Mouse (Mus musculus) liver, embryonic 13.5 days (tissue): Measurements from ENCODE around the gene Ece1. TPM values are rescaled to one million over a fixed set of nuclear protein-coding genes. Genes with fewer than 3 reads are reported as not detected.
A peak's percentile ranks its signal among the peaks of the same experiment; 100 is the strongest.

Source experiments
- ATAC-seq: fragments of 200-750 bp; cut with Nextera tagmentation; 2 replicates; pipeline ENCODE4 v1.8.0; 2017; ENCODE audit warnings: low read depth, mild to moderate bottlenecking, moderate number of reproducible peaks, moderate library complexity
- DNase-seq: peaks from one replicate; pipeline ENCODE4 v3.0.0; 2022
- H3K27ac ChIP-seq: fragments of 300-500 bp; sonication (generic); 2 replicates; pipeline ENCODE4 v1.5.1; 2015; ENCODE audit warnings: moderate library complexity, mild to moderate bottlenecking, inconsistent platforms
- H3K27me3 ChIP-seq: fragments of 300-500 bp; sonication (generic); 2 replicates; pipeline ENCODE4 v1.6.1; 2015; ENCODE audit warnings: mild to moderate bottlenecking, inconsistent platforms
- H3K36me3 ChIP-seq: fragments of 300-500 bp; sonication (generic); 2 replicates; pipeline ENCODE4 v1.6.1; 2015; ENCODE audit warnings: mild to moderate bottlenecking, inconsistent platforms
- H3K4me1 ChIP-seq: fragments of 300-500 bp; sonication (generic); replicated peaks from 2 replicates; pipeline ENCODE4 v1.6.1; 2015; ENCODE audit warnings: inconsistent platforms
- H3K4me2 ChIP-seq: fragments of 300-500 bp; sonication (generic); 2 replicates; pipeline ENCODE4 v1.6.1; 2015; ENCODE audit warnings: inconsistent platforms, mild to moderate bottlenecking, moderate library complexity
- H3K4me3 ChIP-seq: fragments of 300-500 bp; sonication (generic); replicated peaks from 2 replicates; pipeline ENCODE4 v1.5.1; 2015; ENCODE audit warnings: mild to moderate bottlenecking, inconsistent platforms
- H3K9ac ChIP-seq: fragments of 300-500 bp; sonication (generic); 2 replicates; pipeline ENCODE4 v1.6.1; 2015; ENCODE audit warnings: mild to moderate bottlenecking, inconsistent platforms
- H3K9me3 ChIP-seq: fragments of 300-500 bp; sonication (generic); replicated peaks from 2 replicates; pipeline ENCODE4 v1.6.1; 2016; ENCODE audit warnings: inconsistent platforms
- whole genome bisulfite sequencing: fragments of 180-500 bp; shearing (Covaris S2); methylation state at CpG from one replicate; pipeline ENCODE4 v1.1.7; 2015; ENCODE audit not compliant: insufficient replicate concordance; 5-methylcytosine and 5-hydroxymethylcytosine counted together
- polyA plus RNA-seq: library from polyadenylated mRNA; unstranded; fragments of >200 nt; fragmentation: Nextera tagmentation; extraction: Ambion mirVana; gene quantifications from 2 replicates; pipeline ENCODE4 v1.2.1, GENCODE M21; 2015

The Ece1 gene
- polyA plus RNA-seq, 1 experiment from 2014 or later: 12.3 TPM

DNA sequence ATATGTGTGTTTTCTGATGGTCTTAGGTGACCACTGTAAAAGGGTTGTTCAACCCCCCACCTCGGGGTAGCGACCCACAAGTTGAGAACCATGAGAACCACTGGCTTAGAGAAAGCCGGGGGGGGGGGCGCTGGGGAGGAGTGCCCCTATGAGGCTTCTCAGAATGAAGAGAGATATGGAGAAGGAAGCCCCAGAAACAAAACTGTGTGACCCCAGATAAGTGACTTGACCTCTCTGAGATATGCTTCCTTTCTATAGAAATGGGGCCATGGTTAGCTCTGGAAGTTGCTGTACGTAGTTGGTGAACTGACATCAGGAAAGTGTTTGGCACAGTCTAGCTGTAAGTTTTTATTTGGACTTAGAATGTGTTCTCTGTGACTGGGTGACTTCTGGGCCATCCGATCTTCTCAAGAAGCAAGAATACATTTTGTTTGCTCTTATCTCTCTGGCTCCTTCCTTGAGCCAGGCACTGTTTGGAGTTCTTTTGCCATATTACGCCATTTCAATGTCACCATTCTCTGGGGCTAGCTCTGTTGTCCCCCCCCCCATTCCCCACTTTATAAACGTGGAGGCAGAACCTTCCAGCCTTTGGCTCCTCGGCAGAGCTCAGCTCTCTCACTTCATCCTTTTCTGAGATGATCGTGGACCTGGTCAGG is 25.4 kb downstream of the Ece1 start:
- 47% methylated on average over 10 of the region's 10 CpGs for WGBS
- H3K4me2 ChIP-seq: peak overlapping the region; percentile 12; the same call in 1 of the 2 replicates
- peak; percentile 53 for ATAC-seq
- H3K9ac ChIP-seq: peak overlapping the region; percentile 13; the same call in 1 of the 2 replicates
- H3K4me3 ChIP-seq: no peak overlapping the region
- peaks cover 38% of the 10 kb centered on the region for H3K4me1 ChIP-seq
- no peak overlapping the region for H3K27ac ChIP-seq
- DNase-seq: no peak
- H3K9me3 ChIP-seq: no peaks in the 10 kb centered on the region
- H3K27me3 ChIP-seq: no peaks in the 10 kb centered on the region
- peaks cover 3% of the 10 kb centered on the region; the same call in 1 of the 2 replicates for H3K36me3 ChIP-seq

GRCm38 (mm10) chr4:137887993-137888388 is 26.0 kb downstream of the Ece1 start:
- Histone ChIP-seq H3K36me3 (peaks cover 3% of the 10 kb centered on the region; the same call in 1 of the 2 replicates), H3K27me3 (no peaks in the 10 kb centered on the region), H3K9me3 (no peaks in the 10 kb centered on the region), H3K4me1 (peaks cover 35% of the 10 kb centered on the region), H3K4me2 (peak overlapping the region; percentile 12; the same call in 1 of the 2 replicates), H3K9ac (peak overlapping the region; percentile 13; the same call in 1 of the 2 replicates), H3K27ac (no peak overlapping the region), H3K4me3 (no peak overlapping the region)
- WGBS: 61% methylated on average over 8 of the region's 8 CpGs
- DNase-seq: no peak
- ATAC-seq: no peak

GRCm38 (mm10) chr4:137890596-137890995 is 28.6 kb downstream of the Ece1 start:
- WGBS: 39% methylated on average over 4 of the region's 4 CpGs

DNA sequence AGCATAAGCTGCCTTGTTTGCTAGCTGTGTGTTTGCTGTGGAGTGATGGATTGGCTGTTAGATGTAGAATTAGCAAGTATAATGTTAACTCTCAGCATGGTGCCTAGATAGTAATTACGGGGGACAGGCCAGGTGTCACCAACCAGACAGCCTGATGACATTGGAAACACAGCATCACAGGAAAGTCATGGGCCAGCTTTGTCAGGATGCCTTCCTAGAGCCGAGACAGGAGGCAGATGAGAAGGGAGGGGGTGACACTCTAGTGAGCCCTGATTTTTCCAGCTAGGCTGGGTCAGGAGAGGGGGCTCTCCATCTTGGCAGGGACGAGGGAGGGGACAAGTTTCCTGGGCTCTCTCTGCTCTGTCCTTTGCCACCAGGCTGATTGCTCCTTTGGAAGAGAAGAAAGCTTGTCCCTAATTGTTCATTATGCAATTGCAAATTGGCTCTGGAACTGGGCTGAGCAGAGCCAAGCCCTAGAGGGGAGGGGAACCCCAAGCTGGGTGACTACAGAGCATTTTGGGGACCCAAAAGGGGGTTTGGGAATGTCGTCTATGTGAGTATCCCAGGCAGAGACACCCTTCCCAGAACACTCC is 29.6 kb downstream of the Ece1 start:
- H3K4me3 ChIP-seq: no peak overlapping the region
- 39% methylated on average over 4 of the region's 4 CpGs for WGBS
- DNase-seq: no peak
- H3K9ac ChIP-seq: no peak overlapping the region
- H3K27ac ChIP-seq: no peak overlapping the region
- peaks cover 26% of the 10 kb centered on the region for H3K4me1 ChIP-seq
- no peaks in the 10 kb centered on the region for H3K27me3 ChIP-seq
- peaks cover 3% of the 10 kb centered on the region; the same call in 1 of the 2 replicates for H3K36me3 ChIP-seq
- H3K9me3 ChIP-seq: no peaks in the 10 kb centered on the region
- no peak overlapping the region for H3K4me2 ChIP-seq
- ATAC-seq: no peak

More at GRCm38 (mm10) chr4:137890596-137890995, 28.6 kb downstream of the Ece1 start:
- ATAC-seq (no peak), DNase-seq (no peak)
- H3K36me3 ChIP-seq: peaks cover 3% of the 10 kb centered on the region; the same call in 1 of the 2 replicates
- no peak overlapping the region for H3K27ac ChIP-seq
- no peak overlapping the region for H3K9ac ChIP-seq
- no peak overlapping the region for H3K4me2 ChIP-seq
- no peak overlapping the region for H3K4me3 ChIP-seq
- H3K9me3 ChIP-seq: no peaks in the 10 kb centered on the region
- H3K4me1 ChIP-seq: peaks cover 32% of the 10 kb centered on the region
- H3K27me3 ChIP-seq: no peaks in the 10 kb centered on the region

- H3K4me2 ChIP-seq: no peak overlapping the region
- H3K9ac ChIP-seq: no peak overlapping the region
- no peak overlapping the region for H3K27ac ChIP-seq
- no peaks in the 10 kb centered on the region for H3K9me3 ChIP-seq
- H3K4me3 ChIP-seq: no peak overlapping the region
- peaks cover 3% of the 10 kb centered on the region; the same call in 1 of the 2 replicates for H3K36me3 ChIP-seq
- no peaks in the 10 kb centered on the region for H3K27me3 ChIP-seq
- no peak for DNase-seq
- ATAC-seq: no peak
- WGBS: 32% methylated on average over 11 of the region's 11 CpGs
- peaks cover 19% of the 10 kb centered on the region for H3K4me1 ChIP-seq
Observed at GRCm38 (mm10) chr4:137892713-137893242, 30.7 kb downstream of the Ece1 start.

- H3K27ac ChIP-seq: no peak overlapping the region; the same call in 1 of the 2 replicates
Observed at GRCm38 (mm10) chr4:137896612-137897297, 34.7 kb downstream of the Ece1 start.

GRCm38 (mm10) chr4:137897298-137897612 is 35.2 kb downstream of the Ece1 start:
- Histone ChIP-seq H3K9me3 (no peaks in the 10 kb centered on the region), H3K27me3 (no peaks in the 10 kb centered on the region), H3K27ac (no peak overlapping the region; the same call in 1 of the 2 replicates), H3K4me2 (no peak overlapping the region), H3K9ac (no peak overlapping the region), H3K36me3 (no peaks in the 10 kb centered on the region), H3K4me1 (peaks cover 6% of the 10 kb centered on the region), H3K4me3 (no peak overlapping the region)
- ATAC-seq (no peak), DNase-seq (no peak)
- WGBS: 40% methylated on average over 8 of the region's 8 CpGs

More at GRCm38 (mm10) chr4:137896612-137897297, 34.7 kb downstream of the Ece1 start:
- Histone ChIP-seq H3K4me2 (no peak overlapping the region), H3K9me3 (no peaks in the 10 kb centered on the region), H3K4me1 (peaks cover 6% of the 10 kb centered on the region), H3K4me3 (no peak overlapping the region), H3K9ac (no peak overlapping the region), H3K36me3 (no peaks in the 10 kb centered on the region), H3K27me3 (no peaks in the 10 kb centered on the region)
- WGBS: 58% methylated on average over 12 of the region's 12 CpGs
- DNase-seq (no peak), ATAC-seq (no peak)

- 57% methylated on average over 7 of the region's 7 CpGs for WGBS
- H3K27me3 ChIP-seq: no peaks in the 10 kb centered on the region
- H3K4me3 ChIP-seq: no peak overlapping the region
- H3K36me3 ChIP-seq: no peaks in the 10 kb centered on the region
- H3K4me1 ChIP-seq: peaks cover 6% of the 10 kb centered on the region
- no peaks in the 10 kb centered on the region for H3K9me3 ChIP-seq
- no peak overlapping the region for H3K4me2 ChIP-seq
- no peak overlapping the region for H3K27ac ChIP-seq
- no peak for ATAC-seq
- no peak overlapping the region for H3K9ac ChIP-seq
- DNase-seq: no peak
Observed at GRCm38 (mm10) chr4:137898490-137898889, 36.5 kb downstream of the Ece1 start.

GRCm38 (mm10) chr4:137902268-137902667 is 40.2 kb downstream of the Ece1 start:
- Histone ChIP-seq H3K27ac (no peak overlapping the region), H3K9ac (no peak overlapping the region), H3K4me3 (no peak overlapping the region), H3K27me3 (no peaks in the 10 kb centered on the region), H3K4me1 (peaks cover 5% of the 10 kb centered on the region), H3K9me3 (no peaks in the 10 kb centered on the region), H3K4me2 (no peak overlapping the region), H3K36me3 (no peaks in the 10 kb centered on the region)
- ATAC-seq: no peak
- WGBS: 76% methylated on average over 13 of the region's 13 CpGs
- DNase-seq: no peak

- Histone ChIP-seq H3K27me3 (no peaks in the 10 kb centered on the region), H3K9me3 (no peaks in the 10 kb centered on the region), H3K36me3 (no peaks in the 10 kb centered on the region), H3K27ac (no peak overlapping the region), H3K4me2 (no peak overlapping the region), H3K9ac (no peak overlapping the region), H3K4me1 (peaks cover 1% of the 10 kb centered on the region), H3K4me3 (no peak overlapping the region)
- ATAC-seq: no peak
- no peak for DNase-seq
- 47% methylated on average over 7 of the region's 7 CpGs for WGBS
Observed at GRCm38 (mm10) chr4:137902873-137903272, 40.8 kb downstream of the Ece1 start.

DNA sequence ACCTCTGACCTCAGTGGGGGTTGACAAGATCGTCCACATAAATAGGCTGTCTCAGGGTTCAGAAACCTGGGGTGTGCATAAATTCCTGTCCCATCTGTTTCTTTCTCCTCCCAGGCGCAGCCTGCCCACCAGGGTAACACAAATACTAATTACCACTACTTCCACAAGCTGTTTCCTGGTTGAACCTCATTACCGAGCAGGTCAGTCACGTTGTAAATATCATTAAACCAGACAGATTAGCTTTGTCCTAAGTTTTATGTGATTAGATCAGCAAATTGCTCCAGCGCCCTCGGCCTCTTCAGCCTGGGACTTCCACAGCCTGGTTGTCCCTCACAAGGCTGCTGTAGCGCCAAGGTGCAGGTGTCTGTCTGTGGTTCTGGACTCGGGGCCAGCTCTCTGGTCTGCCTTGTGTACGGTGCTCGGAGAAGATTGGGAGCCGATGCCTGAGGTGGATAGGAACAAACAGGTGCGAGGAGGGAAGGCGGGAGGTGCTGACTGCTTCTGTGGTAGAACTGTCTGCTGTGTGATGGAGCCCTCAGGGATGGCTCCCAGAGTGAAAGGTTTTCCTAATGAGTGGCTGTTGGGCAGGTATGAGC is 43.0 kb downstream of the Ece1 start:
- 64% methylated on average over 13 of the region's 13 CpGs for WGBS
- H3K4me1 ChIP-seq: peaks cover 8% of the 10 kb centered on the region; the same call in 1 of the 2 replicates
- no peak for DNase-seq
- no peak for ATAC-seq
- no peaks in the 10 kb centered on the region for H3K27me3 ChIP-seq
- no peaks in the 10 kb centered on the region for H3K9me3 ChIP-seq
- no peak overlapping the region for H3K4me2 ChIP-seq
- H3K36me3 ChIP-seq: no peaks in the 10 kb centered on the region
- no peak overlapping the region for H3K27ac ChIP-seq
- H3K4me3 ChIP-seq: no peak overlapping the region
- H3K9ac ChIP-seq: no peak overlapping the region
